Mouse (Mus musculus) right cerebral cortex, adult 2 months (tissue): ENCODE data around the gene Sema3b.

Source experiments
- DNase-seq, 2 experiments: peaks; one replicate each; pipeline ENCODE4 v3.0.0; 2021 to 2022; ENCODE audit warnings: low spot score in 2 of 2

The Sema3b gene

GRCm38 (mm10) chr9:107548820-107549219 lies 60.2 kb downstream of the Sema3b start:
- DNase-seq, result no peak

GRCm38 (mm10) chr9:107547957-107548356 lies 61.1 kb downstream of the Sema3b start:
- no peak for DNase-seq
